Mouse (Mus musculus): ENCODE measurements at regions not wholly inside any gene's neighbourhood (a gene's known extent, or its start where the extent isn't known, plus 50 kb on each side); places are given as distances from the start of the nearest gene placed in this dataset.

DNA sequence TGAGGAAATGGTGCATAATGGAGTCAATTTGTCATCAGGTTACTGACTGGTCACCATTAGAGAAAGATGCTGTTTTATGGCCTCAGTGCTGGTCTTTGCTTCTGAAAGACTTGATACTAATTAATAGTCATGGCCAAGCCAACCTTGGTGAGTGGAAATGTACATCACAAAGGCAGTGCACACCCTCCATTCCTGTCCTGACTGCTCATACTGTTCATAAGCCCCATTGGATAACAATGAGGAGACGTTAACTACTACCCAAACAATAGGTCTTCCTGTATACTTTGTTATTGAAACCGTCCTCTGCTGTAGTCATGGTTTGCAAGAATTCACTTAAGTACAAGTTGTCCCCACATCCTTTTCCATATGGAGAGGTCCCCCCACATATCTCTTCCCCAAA is 605.8 kb upstream of the Slc35b3 start:
- no peaks in the 10 kb centered on the region for H3K9me3 ChIP-seq (ENCODE audit: low read depth, low read length)
- no peak overlapping the region for H3K4me2 ChIP-seq
- no peaks in the 10 kb centered on the region for H3K27me3 ChIP-seq (ENCODE audit: insufficient read depth, low read length)
- no peak for TF ChIP-seq CTCF (IDR thresholded peaks at IDR 0.05; ENCODE audit: low read depth)
- no peak overlapping the region for H3K4me3 ChIP-seq (ENCODE audit: low read depth, low read length)
- no peaks in the 10 kb centered on the region for H3K36me3 ChIP-seq (ENCODE audit: insufficient read depth)
- no peak overlapping the region for H3K9ac ChIP-seq
- 73% methylated on average over 2 of the region's 2 CpGs for WGBS
- DNase-seq (no peak), ATAC-seq (ENCODE audit: insufficient read depth) (no peak)
- H3K27ac ChIP-seq (ENCODE audit: low read depth) = no peak overlapping the region
- no peaks in the 10 kb centered on the region for H3K4me1 ChIP-seq (ENCODE audit: insufficient read depth)

GRCm38 (mm10) chr13:39537724-39538440 is 577.2 kb upstream of the Slc35b3 start:
- Histone ChIP-seq H3K4me2 (no peak overlapping the region), H3K27me3 (ENCODE audit: insufficient read depth, low read length) (no peaks in the 10 kb centered on the region), H3K36me3 (ENCODE audit: insufficient read depth) (no peaks in the 10 kb centered on the region), H3K27ac (ENCODE audit: low read depth) (no peak overlapping the region), H3K9me3 (ENCODE audit: low read depth, low read length) (no peaks in the 10 kb centered on the region), H3K4me1 (ENCODE audit: insufficient read depth) (peaks cover 2% of the 10 kb centered on the region; the same call in 1 of the 2 replicates), H3K4me3 (ENCODE audit: low read depth, low read length) (no peak overlapping the region), H3K9ac (no peak overlapping the region)
- TF ChIP-seq CTCF (IDR thresholded peaks at IDR 0.05; ENCODE audit: low read depth) = no peak
- WGBS = 28% methylated on average over 14 of the region's 14 CpGs
- ATAC-seq (ENCODE audit: insufficient read depth) = no peak; the same call in 1 of the 2 replicates
- peak; percentile 30 for DNase-seq

DNA sequence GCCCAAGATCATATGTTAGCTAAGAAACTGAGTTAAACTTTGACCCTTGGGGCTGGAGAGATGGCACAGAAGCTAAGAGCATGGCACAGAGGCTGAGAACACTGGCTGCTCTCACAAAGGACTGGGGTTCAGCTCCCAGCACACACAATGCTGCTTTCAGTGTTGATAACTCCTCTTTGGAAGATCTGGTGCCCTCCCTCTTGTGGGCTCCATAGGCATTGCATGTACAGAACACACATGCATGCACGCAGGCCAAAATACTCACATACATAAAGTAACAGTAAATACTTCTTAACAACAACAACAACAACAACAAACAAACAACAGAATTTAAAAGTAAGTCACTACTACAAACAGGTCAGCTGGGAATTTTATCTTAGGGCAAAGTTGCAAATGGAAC is 565.8 kb upstream of the Slc35b3 start:
- Histone ChIP-seq H3K27ac (ENCODE audit: low read depth) (no peak overlapping the region), H3K9ac (no peak overlapping the region), H3K4me1 (ENCODE audit: insufficient read depth) (no peaks in the 10 kb centered on the region), H3K4me3 (ENCODE audit: low read depth, low read length) (no peak overlapping the region), H3K4me2 (no peak overlapping the region), H3K36me3 (ENCODE audit: insufficient read depth) (no peaks in the 10 kb centered on the region), H3K9me3 (ENCODE audit: low read depth, low read length) (no peaks in the 10 kb centered on the region), H3K27me3 (ENCODE audit: insufficient read depth, low read length) (no peaks in the 10 kb centered on the region)
- ATAC-seq (ENCODE audit: insufficient read depth) (no peak), DNase-seq (peak; percentile 11)
- WGBS = 85% methylated on average over 1 of the region's 1 CpGs
- TF ChIP-seq CTCF (IDR thresholded peaks at IDR 0.05; ENCODE audit: low read depth) = peak; percentile 52

DNA sequence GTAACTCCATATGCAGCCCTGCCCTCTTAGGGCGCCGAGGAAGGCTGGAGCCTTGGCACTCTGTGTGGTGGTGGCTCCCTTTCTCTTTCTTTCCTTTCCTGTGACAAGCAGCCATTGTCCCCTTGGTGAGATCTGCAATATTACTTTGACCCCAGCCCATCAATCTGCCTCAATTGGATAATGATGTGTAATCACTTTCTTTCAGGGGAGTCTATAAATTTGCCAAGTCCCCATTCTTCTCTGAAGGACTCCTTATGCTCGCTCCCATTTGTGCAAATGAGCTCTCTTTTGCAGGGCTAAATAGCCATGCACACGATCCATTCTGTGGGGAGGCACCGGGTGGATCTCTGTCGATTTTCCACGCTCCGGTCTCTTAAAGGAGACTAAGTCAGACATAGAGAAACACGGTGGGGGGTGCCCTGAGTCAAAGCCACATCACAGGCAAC is 563.2 kb upstream of the Slc35b3 start:
- Histone ChIP-seq H3K4me3 (ENCODE audit: low read depth, low read length) (no peak overlapping the region), H3K9me3 (ENCODE audit: low read depth, low read length) (no peaks in the 10 kb centered on the region), H3K27me3 (ENCODE audit: insufficient read depth, low read length) (no peaks in the 10 kb centered on the region), H3K27ac (ENCODE audit: low read depth) (no peak overlapping the region), H3K4me1 (ENCODE audit: insufficient read depth) (no peaks in the 10 kb centered on the region), H3K4me2 (no peak overlapping the region), H3K36me3 (ENCODE audit: insufficient read depth) (no peaks in the 10 kb centered on the region), H3K9ac (no peak overlapping the region)
- TF ChIP-seq CTCF (IDR thresholded peaks at IDR 0.05; ENCODE audit: low read depth) = no peak
- WGBS = 84% methylated on average over 9 of the region's 9 CpGs
- ATAC-seq (ENCODE audit: insufficient read depth) (no peak), DNase-seq (no peak)

- Histone ChIP-seq H3K4me1 (ENCODE audit: insufficient read depth) (no peaks in the 10 kb centered on the region), H3K9me3 (ENCODE audit: low read depth, low read length) (no peaks in the 10 kb centered on the region), H3K4me2 (no peak overlapping the region), H3K9ac (no peak overlapping the region), H3K27me3 (ENCODE audit: insufficient read depth, low read length) (no peaks in the 10 kb centered on the region), H3K27ac (ENCODE audit: low read depth) (no peak overlapping the region), H3K4me3 (ENCODE audit: low read depth, low read length) (no peak overlapping the region), H3K36me3 (ENCODE audit: insufficient read depth) (no peaks in the 10 kb centered on the region)
- ATAC-seq (ENCODE audit: insufficient read depth) = no peak
- TF ChIP-seq CTCF (IDR thresholded peaks at IDR 0.05; ENCODE audit: low read depth) = no peak
- WGBS = 60% methylated on average over 5 of the region's 5 CpGs
- no peak for DNase-seq
Observed at GRCm38 (mm10) chr13:39523246-39523850, 562.7 kb upstream of the Slc35b3 start.

GRCm38 (mm10) chr13:39520846-39521245 is 560.2 kb upstream of the Slc35b3 start:
- TF ChIP-seq CTCF (IDR thresholded peaks at IDR 0.05; ENCODE audit: low read depth) = no peak
- Histone ChIP-seq H3K9me3 (ENCODE audit: low read depth, low read length) (no peaks in the 10 kb centered on the region), H3K27me3 (ENCODE audit: insufficient read depth, low read length) (no peaks in the 10 kb centered on the region), H3K4me2 (no peak overlapping the region), H3K4me3 (ENCODE audit: low read depth, low read length) (no peak overlapping the region), H3K4me1 (ENCODE audit: insufficient read depth) (no peaks in the 10 kb centered on the region), H3K27ac (ENCODE audit: low read depth) (no peak overlapping the region), H3K36me3 (ENCODE audit: insufficient read depth) (no peaks in the 10 kb centered on the region), H3K9ac (no peak overlapping the region)
- DNase-seq (no peak), ATAC-seq (ENCODE audit: insufficient read depth) (no peak)
- 92% methylated on average over 9 of the region's 9 CpGs for WGBS

GRCm38 (mm10) chr13:39516106-39516505 is 555.4 kb upstream of the Slc35b3 start:
- no peak for ATAC-seq (ENCODE audit: insufficient read depth)

More at GRCm38 (mm10) chr13:39516106-39516505, 555.4 kb upstream of the Slc35b3 start:
- no peak overlapping the region for H3K9ac ChIP-seq
- H3K4me3 ChIP-seq (ENCODE audit: low read depth, low read length) = no peak overlapping the region
- peak; percentile 18 for DNase-seq
- TF ChIP-seq CTCF (IDR thresholded peaks at IDR 0.05; ENCODE audit: low read depth) = no peak
- H3K4me1 ChIP-seq (ENCODE audit: insufficient read depth) = no peaks in the 10 kb centered on the region
- H3K4me2 ChIP-seq = no peak overlapping the region
- 61% methylated on average over 8 of the region's 8 CpGs for WGBS
- no peak overlapping the region for H3K27ac ChIP-seq (ENCODE audit: low read depth)
- H3K9me3 ChIP-seq (ENCODE audit: low read depth, low read length) = no peaks in the 10 kb centered on the region
- no peaks in the 10 kb centered on the region for H3K36me3 ChIP-seq (ENCODE audit: insufficient read depth)
- H3K27me3 ChIP-seq (ENCODE audit: insufficient read depth, low read length) = no peaks in the 10 kb centered on the region

Measured in lung, embryonic 14.5 days (tissue).